Mouse (Mus musculus) frontal cortex, adult 2 months (tissue): ENCODE data around the gene Rab13. TPM values are rescaled to one million over a fixed set of nuclear protein-coding genes. Genes with fewer than 3 reads are reported as not detected.

ENCODE experiments used
- DNase-seq, 2 experiments: peaks; one replicate each; pipeline ENCODE4 v3.0.0; 2022; ENCODE audit warnings: low spot score in 1 of 2; ENCODE audit errors: extremely low spot score in 1 of 2
- polyA plus RNA-seq: library from polyadenylated mRNA; depleted of rRNA; stranded (reverse); fragments of >200 nt; gene quantifications from 2 replicates; pipeline ENCODE4 v1.2.3, GENCODE M21; 2012; rRNA removed

Rab13 gene
- 11.2 TPM in 2 replicates for polyA plus RNA-seq

DNA sequence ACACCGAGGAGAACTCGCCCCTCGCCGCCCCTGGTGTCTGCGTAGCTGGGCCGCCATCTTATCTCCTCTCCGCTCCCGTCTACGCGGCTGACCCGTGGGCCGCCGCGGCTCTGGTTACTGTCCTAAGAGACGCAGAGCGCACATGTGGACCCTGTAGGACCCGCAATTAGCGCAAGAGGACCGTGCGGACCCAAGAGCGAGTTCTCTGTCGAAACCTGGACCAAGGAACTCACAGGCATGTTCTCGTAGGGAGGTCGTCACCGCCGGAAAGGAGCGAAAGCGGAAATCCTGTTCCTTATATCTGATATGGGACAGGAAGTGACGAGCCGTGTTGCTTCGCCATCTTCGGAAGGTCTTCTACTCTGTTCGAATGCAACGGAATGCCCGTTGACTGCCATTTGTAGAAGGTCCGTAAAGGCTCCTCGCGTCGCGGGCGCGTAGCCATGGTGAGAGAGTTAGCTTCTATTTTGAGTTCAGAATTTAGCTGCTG, at the start of gene Rab13, which contains the start of gene Rps27:
Gene Rab13 (plus strand): TSS at position 319 of the 490 bp plus-strand sequence.
Gene Rps27 (minus strand): TSS at position 275 of the 490 bp plus-strand sequence.
- peak; percentile 94 to 96 for DNase-seq

DNA sequence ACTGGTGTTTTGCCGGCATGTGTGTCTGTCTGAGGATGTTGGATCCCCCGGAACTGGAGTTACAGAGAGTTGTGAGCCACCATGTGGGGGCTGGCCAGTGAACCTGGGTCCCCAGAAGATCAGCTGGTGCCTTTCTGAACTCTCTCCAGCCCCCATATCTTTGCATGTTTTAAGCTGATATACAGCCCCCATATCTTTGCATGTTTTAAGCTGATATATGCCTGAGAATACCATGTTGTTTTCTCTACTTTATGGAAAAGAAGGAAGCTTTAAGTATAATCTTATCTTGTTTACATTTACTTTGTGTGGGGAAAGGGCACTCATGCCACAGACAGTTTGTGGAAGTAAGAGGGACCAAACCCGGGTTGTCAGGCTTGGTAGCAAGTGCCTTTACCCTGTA, 33.9 kb upstream of the Rab13 start:
- no peak for DNase-seq

DNA sequence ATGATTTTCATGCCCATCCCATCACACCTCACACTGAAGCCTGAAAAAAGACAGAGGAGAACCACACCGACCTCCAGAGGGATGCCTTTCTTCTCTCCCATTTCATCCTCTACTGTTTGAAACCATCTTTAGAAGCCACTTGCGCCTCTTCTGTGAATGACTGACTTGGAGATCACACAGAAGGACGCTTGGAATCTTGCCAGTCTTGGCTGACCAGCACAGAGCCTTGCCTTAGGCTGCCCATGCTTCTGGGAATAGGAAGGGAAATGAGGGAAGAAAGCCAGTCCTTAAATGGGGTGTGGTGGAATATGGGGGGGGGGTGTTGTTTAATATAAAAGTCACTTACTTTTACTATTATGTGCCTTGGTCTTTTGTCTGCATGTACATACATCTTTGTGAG, 29.9 kb upstream of the Rab13 start:
- no peak for DNase-seq

DNA sequence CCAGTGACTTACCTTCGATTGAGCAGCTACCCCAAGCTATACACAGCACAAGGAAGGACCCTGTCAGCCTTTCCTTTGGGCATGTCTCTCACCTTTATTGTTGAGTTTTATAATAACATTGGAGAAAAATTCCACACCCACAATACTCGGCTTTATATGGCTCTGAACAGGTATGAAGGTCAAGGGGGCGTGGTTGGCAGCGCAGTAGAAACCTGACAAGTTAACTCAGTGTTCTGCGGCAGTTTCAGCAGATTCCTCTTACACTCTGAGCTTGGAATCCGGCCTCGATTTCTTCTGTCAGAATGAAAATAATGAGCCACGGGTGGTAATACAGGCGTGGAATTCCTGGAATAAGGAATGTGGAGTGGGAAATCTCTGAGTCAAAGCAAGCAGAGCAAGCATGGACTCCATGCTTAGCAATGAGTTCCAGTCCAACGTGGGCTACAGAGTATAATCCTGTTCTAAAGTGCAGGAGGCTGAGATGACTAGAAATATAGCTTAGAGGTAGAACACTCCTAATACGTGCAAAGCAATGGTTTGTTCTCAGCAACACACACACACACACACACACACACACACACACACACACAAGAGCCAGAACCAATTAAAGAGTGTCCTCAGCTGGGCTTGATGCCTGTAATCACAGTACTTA, 22.5 kb upstream of the Rab13 start:
- DNase-seq = no peak

DNA sequence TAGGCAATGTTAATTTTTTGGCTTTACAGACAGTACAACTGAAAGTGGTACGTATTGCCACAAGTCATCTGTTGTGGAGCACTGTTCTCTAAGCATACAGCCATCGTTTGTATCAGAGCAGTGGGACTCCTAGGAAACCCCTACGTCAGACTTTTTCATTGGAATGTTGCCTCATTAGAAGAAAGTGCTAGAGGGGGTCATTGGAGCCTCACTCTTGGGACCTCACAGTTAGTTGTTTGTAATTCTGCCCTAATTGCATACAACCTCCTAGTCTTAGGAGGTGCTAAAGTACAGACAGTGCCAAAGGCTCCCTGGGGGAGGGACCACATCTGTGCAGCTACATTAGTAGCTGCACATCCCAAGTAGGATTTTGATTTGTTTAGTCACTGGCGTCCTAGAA, 18.7 kb upstream of the Rab13 start:
- no peak for DNase-seq

DNA sequence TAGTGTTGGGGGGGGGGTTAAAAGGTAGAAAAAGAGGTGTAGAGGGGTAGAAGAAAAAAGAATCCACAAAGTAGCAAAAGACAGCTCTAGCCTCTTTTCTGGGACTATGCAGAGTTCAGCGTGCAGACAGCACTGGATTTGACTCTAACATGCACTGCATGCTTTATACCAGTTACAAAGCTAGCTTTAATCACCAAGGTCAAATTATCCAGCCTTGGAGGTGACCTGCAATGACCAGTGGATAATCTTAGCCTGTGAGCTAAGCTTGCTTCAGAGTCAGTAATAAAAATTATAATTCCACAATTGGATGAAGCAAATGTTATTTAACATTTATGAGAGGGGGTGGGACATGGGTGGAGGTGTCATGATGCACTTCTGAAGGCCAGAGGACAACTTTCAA, 17.9 kb upstream of the Rab13 start:
- DNase-seq = no peak

DNA sequence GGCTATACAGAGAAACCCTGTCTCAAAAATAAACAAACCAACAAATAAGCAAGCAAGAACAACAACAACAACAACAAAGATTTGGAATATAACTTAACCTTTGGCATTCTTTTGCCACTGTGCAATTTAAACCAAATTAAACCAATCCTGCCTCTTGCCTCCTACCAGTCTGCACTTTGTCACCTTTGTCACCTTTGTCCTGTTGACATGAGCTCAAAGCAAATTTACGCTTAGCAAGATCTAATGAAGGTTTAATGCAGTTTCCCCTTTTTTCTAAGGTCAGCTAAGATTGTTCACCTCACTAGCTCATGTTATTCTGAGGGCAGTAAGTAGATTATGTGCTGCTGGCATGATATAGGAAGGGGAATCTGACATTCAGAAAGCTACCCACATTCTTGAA, 15.9 kb upstream of the Rab13 start:
- DNase-seq = no peak

DNA sequence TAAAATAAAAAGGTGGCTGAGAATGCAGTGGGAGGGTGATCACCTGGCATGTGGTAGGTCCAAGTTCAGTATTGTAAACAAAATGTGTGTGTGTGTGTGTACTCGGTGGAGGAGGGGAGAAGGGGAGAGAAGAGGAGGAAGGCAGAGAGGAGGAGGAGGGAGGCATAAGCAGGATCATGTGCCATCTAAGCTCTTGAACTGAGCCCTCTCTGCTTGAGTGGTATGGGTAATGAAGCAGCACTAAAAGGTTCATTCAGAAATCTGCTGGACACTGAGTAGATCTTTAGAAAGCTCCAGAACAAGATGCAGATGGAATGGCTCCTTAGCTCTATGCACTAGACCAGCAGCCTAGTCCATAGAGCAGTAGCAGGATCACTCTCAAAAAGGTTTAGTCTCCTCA, 10.6 kb upstream of the Rab13 start:
- no peak for DNase-seq

DNA sequence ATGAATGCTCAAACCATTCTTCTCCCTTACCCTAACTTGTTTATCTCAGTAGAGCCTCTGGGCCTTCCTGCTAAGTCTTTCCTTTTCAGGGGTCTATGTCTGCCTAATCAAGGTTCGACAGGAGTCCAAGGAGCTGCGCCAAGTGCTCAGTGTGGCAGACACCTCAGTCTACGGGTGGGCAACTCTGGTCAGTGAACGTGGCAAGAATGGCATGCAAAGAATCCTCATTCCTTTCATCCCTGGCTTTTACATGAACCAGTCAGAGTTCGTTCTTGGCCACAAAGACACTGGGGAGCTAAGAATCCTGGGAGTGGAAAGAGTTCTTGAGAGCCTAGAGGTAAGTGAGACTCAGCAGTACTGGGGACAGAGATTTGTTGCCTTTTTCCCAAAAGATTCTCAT, 9.9 kb upstream of the Rab13 start:
- no peak for DNase-seq

DNA sequence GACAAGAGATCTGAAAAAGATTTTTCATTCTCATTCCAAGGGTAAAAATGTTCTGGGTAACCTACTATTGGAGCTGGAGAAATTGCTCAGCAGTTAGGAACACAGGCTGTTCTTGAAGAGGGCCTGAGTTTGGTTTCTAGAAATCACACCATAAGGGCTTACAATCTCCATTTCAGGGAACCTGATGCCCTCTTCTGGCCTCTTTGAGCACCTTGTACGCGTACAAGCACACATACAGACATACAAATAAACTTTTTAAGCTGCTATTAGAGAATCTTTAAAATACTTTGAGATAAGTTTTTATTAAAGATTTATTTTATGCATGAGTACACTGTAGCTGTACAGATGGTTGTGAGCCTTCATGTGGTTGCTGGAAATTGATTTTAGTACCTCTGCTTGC, 8.9 kb upstream of the Rab13 start:
- DNase-seq = no peak

DNA sequence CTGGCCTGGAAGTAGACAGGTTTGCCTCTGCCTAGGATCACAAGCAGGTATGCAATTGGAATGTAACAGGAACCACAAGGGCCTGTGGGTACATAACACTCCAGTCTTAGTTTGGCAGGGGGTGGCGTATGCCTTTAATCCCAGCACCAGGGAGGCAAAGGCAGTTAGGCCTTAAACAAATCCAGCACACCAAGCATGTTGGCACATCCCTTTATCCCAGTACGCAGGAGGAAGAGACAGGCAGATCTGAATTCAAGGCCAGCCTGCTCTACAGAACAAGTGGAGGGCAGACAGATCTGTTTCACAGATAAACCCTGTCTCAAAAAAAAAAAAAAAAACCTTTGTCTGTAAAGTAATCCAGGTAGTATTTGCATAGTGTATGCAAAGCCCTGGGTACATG, 4.8 kb upstream of the Rab13 start:
- no peak for DNase-seq

DNA sequence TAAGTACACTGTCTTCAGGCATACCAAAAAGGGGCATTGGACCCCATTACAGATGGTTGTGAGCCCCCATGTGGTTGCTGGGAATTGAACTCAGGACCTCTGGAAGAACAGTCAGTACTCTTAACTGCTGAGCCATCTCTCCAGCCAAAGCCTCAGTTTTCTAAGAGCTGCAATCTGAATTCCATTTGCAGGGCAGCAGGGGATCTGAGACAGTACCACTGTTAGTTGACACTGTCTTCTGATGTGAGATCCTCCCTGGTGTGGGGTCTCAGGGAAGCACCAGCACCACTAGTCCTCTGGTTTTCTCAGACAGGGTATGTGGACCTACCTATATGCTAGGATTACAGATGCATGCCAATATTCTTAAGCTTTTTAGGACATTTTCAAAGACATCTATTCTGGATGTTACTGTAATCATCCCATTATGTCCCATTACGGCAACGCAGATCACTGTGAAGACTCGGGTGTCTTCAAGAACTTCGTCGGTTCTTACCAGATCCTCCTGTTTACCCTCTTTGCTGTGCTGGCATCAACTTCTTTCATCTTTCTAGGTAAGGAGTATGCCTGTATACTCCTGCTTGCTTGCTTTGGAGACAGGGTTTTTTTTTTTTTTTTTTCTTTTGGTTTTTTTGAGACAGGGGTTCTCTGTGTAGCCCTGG, 3.5 kb upstream of the Rab13 start:
- no peak for DNase-seq

DNA sequence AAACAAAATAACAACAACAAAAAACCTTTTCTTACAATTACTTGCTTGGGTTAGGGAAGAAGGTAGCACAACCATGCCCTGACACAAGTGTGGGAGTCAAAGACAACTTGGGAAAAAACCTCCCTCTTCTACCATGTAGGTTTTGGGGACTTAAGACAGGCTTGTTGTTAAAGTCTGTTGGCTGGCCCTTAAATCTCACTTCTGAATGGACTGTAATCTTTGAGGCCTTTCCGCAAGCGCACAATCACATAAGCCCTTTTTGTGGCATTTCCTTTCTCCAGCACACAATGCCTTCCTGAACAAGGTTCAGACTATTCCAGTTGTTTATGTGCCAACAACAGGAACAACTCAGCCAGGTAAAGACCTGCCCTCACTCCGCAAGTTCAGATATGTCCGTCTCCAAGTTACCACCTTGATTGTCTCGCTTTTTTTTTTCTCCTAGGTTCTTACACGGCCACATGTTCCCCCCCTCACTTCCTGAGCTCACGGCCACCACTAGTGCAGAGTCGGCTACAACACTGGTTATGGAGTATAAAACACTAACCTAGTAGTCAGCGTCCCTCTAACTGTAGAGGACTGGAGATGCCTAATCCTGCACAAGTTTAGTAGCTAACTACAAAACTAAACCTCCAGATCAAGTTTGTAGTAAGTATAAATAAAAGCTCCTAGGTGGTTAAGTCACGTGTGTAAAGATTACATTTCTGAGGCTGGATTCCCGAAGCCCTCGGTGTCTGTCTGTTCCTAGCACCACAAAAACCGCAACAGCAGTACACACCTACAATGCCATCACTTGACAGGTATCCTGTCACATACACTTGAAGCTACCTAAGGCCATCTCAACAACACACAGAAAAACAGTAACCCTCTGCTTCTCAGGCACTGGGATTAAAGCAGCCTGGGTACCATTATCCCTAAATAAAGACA, 1.8 kb upstream of the Rab13 start:
- DNase-seq = no peak

DNA sequence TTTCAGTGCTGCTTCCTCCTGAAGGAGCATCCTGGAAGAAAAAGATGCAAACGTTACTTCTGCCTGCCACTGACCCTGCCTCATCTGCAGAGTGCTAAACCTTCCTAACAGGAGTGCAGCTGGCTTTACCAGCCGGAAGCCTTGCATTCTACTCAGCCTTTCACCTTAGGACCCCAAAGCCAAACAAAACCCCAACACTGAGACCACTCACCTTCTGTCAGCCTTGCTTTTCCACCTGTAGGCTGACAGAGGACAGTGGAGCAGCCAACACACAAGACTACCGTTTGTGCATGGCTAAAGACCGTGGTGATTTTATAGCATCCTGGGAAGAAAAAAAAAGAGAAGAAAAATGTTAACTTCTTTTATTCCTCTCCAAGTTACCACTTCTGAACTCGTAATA, 772 bp upstream of the Rab13 start:
- DNase-seq = no peak

DNA sequence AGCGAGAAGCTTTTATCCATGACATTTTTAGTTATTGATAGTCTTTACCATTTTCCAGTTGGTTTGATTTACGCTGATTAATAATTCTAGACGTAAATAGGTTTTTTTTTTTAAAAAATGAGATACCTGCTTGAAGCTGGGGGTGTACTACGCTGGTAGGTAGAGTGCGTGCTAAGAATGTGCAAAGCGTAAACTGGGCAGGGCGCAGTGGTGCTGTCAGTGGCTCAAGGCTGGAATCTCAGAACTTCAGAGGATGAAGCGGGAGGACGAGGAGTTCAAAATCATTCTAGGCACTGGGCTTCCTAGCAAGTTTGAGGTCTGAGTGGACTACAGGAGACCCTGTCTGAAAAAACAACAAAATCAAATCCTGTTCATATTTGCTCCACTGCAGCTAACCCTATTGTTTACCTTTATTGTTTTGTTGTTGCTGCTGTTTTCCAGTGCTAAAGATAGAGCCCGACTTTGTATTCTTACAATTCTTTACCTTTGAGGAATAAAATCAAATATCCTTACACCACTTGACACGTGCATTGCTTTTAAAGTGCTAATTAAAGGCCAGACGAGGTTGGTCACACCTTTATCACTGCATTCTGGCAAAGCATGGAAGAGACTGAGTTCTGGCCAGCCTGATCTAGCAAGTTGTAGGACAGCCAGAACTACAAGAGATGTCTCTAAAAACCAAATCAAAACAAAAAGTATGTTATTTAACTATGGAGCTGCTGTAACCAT, 625 bp downstream of the Rab13 start:
- DNase-seq = peak in 1 of 2 experiments; percentile 31

DNA sequence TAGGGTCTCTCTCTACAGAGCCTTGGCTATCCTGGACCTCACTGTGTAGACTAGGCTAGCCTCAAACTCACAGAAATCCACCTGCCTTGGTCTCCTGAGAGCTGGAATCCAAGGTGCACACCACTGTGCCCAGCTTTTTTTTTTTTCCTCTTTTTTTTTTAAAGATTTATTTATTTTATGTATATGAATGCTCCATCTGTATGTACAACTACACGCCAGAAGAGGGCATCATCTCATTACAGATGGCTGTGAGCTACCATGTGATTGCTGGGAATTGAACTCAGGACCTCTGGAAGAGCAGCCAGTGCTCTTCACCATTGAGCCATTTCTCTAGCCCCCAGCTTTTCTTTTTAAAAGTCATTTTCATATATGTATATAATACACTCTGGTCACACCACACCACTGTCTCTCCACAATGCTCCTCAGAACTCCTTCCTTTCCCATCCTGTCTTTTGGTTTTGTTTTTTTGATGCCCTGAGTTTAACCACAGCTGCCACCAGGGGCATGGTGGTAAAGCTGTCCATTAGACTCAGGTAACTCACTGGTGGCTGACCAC, 2.4 kb downstream of the Rab13 start:
- no peak for DNase-seq

DNA sequence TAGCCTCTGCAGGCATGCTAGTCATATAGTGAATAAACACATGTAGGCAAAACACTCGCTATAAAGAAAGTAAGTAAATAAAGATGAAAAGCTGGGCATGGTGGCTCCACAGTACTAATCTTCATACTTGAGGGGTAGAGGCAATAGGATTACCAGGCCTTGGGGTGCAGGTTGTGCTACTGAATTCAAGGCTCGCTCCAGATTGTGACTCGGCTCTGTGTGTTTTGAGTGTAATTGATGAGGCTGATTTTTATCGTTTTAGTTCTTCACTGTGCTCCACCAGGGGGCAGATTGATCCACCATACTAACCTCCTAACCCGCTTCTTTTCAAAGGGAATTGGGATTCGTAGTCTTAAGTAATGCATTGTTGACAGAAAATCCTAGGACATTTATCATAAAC, 6.6 kb downstream of the Rab13 start:
- DNase-seq = peak in 1 of 2 experiments; percentile 75

DNA sequence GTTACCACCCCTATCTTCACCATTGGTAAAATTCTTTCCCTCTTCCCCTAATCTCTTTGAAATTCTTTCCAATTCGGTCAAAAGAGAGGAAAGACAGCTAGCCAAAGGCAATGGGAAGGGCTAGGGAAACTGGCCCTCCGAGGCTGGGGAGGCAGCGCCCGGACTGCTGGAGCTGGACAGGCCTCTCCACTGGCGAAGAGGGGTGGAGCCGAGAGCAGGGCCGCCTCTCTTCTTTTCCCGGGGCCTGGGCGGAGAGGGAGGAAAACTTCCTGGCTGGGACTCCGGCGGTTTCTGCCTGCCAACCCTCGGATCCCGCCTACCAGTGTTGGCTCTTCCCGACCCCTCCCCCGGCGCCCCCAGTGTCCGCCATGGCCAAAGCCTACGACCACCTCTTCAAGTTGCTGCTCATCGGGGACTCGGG, 7.0 kb downstream of the Rab13 start:
- DNase-seq = peak in 1 of 2 experiments; percentile 47

DNA sequence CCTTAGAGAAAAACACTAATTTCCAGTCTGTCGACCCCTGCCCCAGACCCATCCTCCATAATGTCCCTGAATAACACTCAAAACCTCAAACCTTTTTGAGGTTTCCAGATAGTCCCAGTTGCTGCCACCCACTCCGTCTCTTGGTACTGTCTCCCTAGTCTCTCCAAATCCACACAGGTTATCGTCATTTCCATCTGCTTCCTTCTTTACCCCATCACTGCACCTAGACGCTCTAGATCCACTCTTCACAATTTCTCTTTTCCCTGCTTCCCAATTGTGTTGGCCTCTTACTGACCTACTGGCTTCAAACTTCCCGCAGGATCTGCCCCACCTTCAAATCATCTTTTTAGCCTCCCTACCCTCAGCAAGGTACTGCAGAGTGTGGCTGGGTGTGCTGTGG, 7.6 kb downstream of the Rab13 start:
- DNase-seq = no peak

DNA sequence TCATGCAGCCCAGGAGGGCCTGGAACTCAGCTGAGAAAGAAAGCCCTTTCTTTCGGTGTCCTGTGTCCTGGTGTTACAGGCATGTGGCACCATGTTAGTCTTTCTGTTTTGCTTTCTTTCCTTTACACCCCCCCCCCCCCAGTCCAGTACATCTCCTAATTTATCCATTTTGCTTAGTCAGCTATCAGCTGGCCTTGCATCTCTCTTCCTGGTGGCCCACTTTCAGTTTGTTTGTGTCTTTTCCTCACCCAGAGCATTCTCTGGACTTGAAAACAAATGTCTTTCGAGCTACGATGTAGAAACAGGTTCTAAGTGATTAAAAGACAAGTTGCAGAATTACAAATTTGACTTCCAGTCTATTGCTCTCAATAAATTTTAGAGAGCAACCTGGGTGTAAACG, 9.0 kb downstream of the Rab13 start:
- no peak for DNase-seq
